Mouse (Mus musculus): Measurements from ENCODE around the gene Eif4g3. TPM values are rescaled to one million over a fixed set of nuclear protein-coding genes. Genes with fewer than 3 reads are reported as not detected.

Eif4g3 gene
- polyA plus RNA-seq, 1 experiment from 2014 or later: 33.6 TPM

Small RNAs within 50 kb of the gene (microRNA-seq; reads per million reads assigned to microRNA genes)
- 3.9 reads per million, percentile 34 among the genes with 10 or more reads in this experiment for gene Mir6399 (ENCODE audit: borderline number of aligned reads)

Other genes with a start within 250 kb of the Eif4g3 start
- gene Alpl, start 196.6 kb upstream of the Eif4g3 start, polyA plus RNA-seq (2014; fragmentation: Nextera tagmentation; extraction: Ambion mirVana): 0.86 and 1.2 TPM in 2 replicates
- 129 and 157 TPM in 2 replicates for gene Ece1, start 130.8 kb upstream of the Eif4g3 start, polyA plus RNA-seq (2014; fragmentation: Nextera tagmentation; extraction: Ambion mirVana)
- gene Hp1bp3, start 223.3 kb downstream of the Eif4g3 start, polyA plus RNA-seq (2014; fragmentation: Nextera tagmentation; extraction: Ambion mirVana): 105 and 107 TPM in 2 replicates